In genomic region chr10:67061367-67061801, GRCm38 (mm10) we compare ENCODE assay signal across 9 mouse cellular contexts. TPM values are rescaled to one million over a fixed set of nuclear protein-coding genes. Genes with fewer than 3 reads are reported as not detected.
DNase-seq lines count a peak whose midpoint lies in the region; ATAC-seq and TF ChIP-seq lines count a peak whose summit lies in the region.
"Had no signal": no experiment of that assay in that cellular context is flagged by ENCODE, and none has a peak within 500 bp of the region (broad histone marks: within the 10 kb centered on the region; RNA-seq: fewer than 3 reads in every experiment).

No protein-coding gene starts in this region.

- no peak for TF ChIP-seq EP300 in stomach, postnatal 0 days (optimal IDR thresholded peaks at IDR 0.05)

- peaks cover 49% of the 10 kb centered on the region for H3K4me1 ChIP-seq in heart, embryonic 15.5 days (replicated peaks)
- H3K4me1 ChIP-seq in lung, embryonic 16.5 days (replicated peaks; ENCODE audit: control insufficient read depth, insufficient read depth, low read length), result peaks cover 29% of the 10 kb centered on the region
- 0 out of 2 replicates have a peak, but pooled peaks cover 4% of the 10 kb centered on the region for H3K4me1 ChIP-seq in stomach, postnatal 0 days (replicated peaks; ENCODE audit: control insufficient read depth, insufficient read depth)
- no peaks in the 10 kb centered on the region; the same call in 1 of the 2 replicates for H3K4me1 ChIP-seq in thymus, adult 2 months (replicated peaks; ENCODE audit: control insufficient read depth, insufficient read depth, low read length)

- 45% methylated on average over 10 of the region's 10 CpGs for WGBS in heart, embryonic 15.5 days
- WGBS in lung, embryonic 16.5 days, result 40% methylated on average over 10 of the region's 10 CpGs
- WGBS in stomach, postnatal 0 days, result 47% methylated on average over 10 of the region's 10 CpGs
- 94% methylated on average over 10 of the region's 10 CpGs for WGBS in thymus, adult 2 months

- peak overlapping the region; percentile 17; the same call in 1 of the 2 replicates for H3K4me2 ChIP-seq in heart, embryonic 15.5 days
- 0 out of 2 replicates have a peak overlapping the region, but pooled peaks have one; percentile 16 for H3K4me2 ChIP-seq in lung, embryonic 16.5 days (ENCODE audit: low read depth, low read length)
- no peak overlapping the region for H3K4me2 ChIP-seq in stomach, postnatal 0 days (replicated peaks; ENCODE audit: low read depth)

- peak; percentile 93 for DNase-seq in heart, adult 11 months
- DNase-seq in heart, adult 9 months (ENCODE audit: low spot score in 2 of 2), result no peak
- peak; percentile 92 for DNase-seq in brain, adult 2 months (ENCODE audit: low read depth, low spot score)
- DNase-seq in stomach, postnatal 0 days (ENCODE audit: low spot score), result peak; percentile 61
- DNase-seq in kidney, adult 9 months, result no peak
- DNase-seq in thymus, adult 2 months, result no peak

- no peaks in the 10 kb centered on the region for H3K27me3 ChIP-seq in heart, embryonic 15.5 days
- no peaks in the 10 kb centered on the region for H3K27me3 ChIP-seq in lung, embryonic 16.5 days (ENCODE audit: control insufficient read depth, insufficient read depth, low read depth, low read length)
- H3K27me3 ChIP-seq in stomach, postnatal 0 days (ENCODE audit: control insufficient read depth, insufficient read depth, low read length), result no peaks in the 10 kb centered on the region
- no peaks in the 10 kb centered on the region for H3K27me3 ChIP-seq in thymus, adult 2 months (ENCODE audit: control insufficient read depth, insufficient read depth, low read length)
- H3K27me3 ChIP-seq: Patski had no signal

- peak overlapping the region; percentile 29; the same call in 1 of the 2 replicates for H3K27ac ChIP-seq in heart, embryonic 15.5 days
- peak overlapping the region; percentile 67 for H3K27ac ChIP-seq in lung, embryonic 16.5 days (ENCODE audit: low read length)
- peak overlapping the region; percentile 73 for H3K27ac ChIP-seq in stomach, postnatal 0 days (replicated peaks)
- H3K27ac ChIP-seq in thymus, adult 2 months (ENCODE audit: control insufficient read depth, insufficient read depth, low read length), result no peak overlapping the region

- no peak overlapping the region for H3K9ac ChIP-seq in heart, embryonic 15.5 days
- no peak overlapping the region for H3K9ac ChIP-seq in lung, embryonic 16.5 days (ENCODE audit: low read length)
- no peak overlapping the region for H3K9ac ChIP-seq in stomach, postnatal 0 days (ENCODE audit: low read length)

- no peak for TF ChIP-seq CTCF in stomach, postnatal 0 days (IDR thresholded peaks at IDR 0.05; ENCODE audit: low read depth)
- TF ChIP-seq CTCF in thymus, adult 2 months (IDR thresholded peaks at IDR 0.05; ENCODE audit: borderline replicate concordance, control insufficient read depth, extremely low read depth, insufficient read depth, low read length, poor library complexity), result no peak

- H3K4me3 ChIP-seq in heart, embryonic 15.5 days, result no peak overlapping the region
- no peak overlapping the region for H3K4me3 ChIP-seq in lung, embryonic 16.5 days (ENCODE audit: low read length)
- H3K4me3 ChIP-seq in stomach, postnatal 0 days (ENCODE audit: low read depth, low read length), result no peak overlapping the region
- no peak overlapping the region for H3K4me3 ChIP-seq in thymus, adult 2 months (ENCODE audit: control insufficient read depth, insufficient read depth, low read length)

- no peaks in the 10 kb centered on the region for H3K9me3 ChIP-seq in heart, embryonic 15.5 days (replicated peaks)
- no peaks in the 10 kb centered on the region for H3K9me3 ChIP-seq in lung, embryonic 16.5 days (ENCODE audit: control insufficient read depth, low read length)
- no peaks in the 10 kb centered on the region for H3K9me3 ChIP-seq in stomach, postnatal 0 days (ENCODE audit: control insufficient read depth, low read length)

- no peaks in the 10 kb centered on the region for H3K36me3 ChIP-seq in heart, embryonic 15.5 days
- no peaks in the 10 kb centered on the region for H3K36me3 ChIP-seq in lung, embryonic 16.5 days (ENCODE audit: control insufficient read depth, insufficient read depth, low read length)
- H3K36me3 ChIP-seq in stomach, postnatal 0 days (ENCODE audit: control insufficient read depth, insufficient read depth, low read length), result no peaks in the 10 kb centered on the region
- H3K36me3 ChIP-seq in thymus, adult 2 months (ENCODE audit: control insufficient read depth, insufficient read depth, low read length), result no peaks in the 10 kb centered on the region

- TF ChIP-seq POLR2A in thymus, adult 2 months (IDR thresholded peaks at IDR 0.05; ENCODE audit: control insufficient read depth, extremely low read depth, insufficient read depth, low read length, poor library complexity), result no peak

- ATAC-seq in heart, embryonic 15.5 days (replicated peaks; ENCODE audit: insufficient number of reproducible peaks, insufficient read depth, low FRiP score, low read depth), result no peak
- no peak for ATAC-seq in lung, embryonic 16.5 days (ENCODE audit: low read depth)
- peak; percentile 50; the same call in 1 of the 2 replicates for ATAC-seq in stomach, postnatal 0 days (ENCODE audit: low FRiP score, low TSS enrichment)
- ATAC-seq: Patski had no signal

RNA-seq across cellular contexts. Expression of gene Jmjd1c, which starts 34.5 kb away (rescaled TPM):
- polyA plus RNA-seq in heart, embryonic 15.5 days (2015; fragmentation: Nextera tagmentation; extraction: Ambion mirVana), result 33.3 and 33.5 TPM in 2 replicates
- polyA plus RNA-seq in lung, embryonic 16.5 days (2015; fragmentation: Nextera tagmentation; extraction: Ambion mirVana), result 28.4 and 29.0 TPM in 2 replicates
- 28.8 and 30.7 TPM in 2 replicates for polyA plus RNA-seq in stomach, postnatal 0 days (2015; fragmentation: Nextera tagmentation; extraction: Ambion mirVana)
- polyA plus RNA-seq in thymus, adult 2 months (2012; rRNA removed), result 31.5 and 38.4 TPM in 2 replicates

RNA-seq across cellular contexts. Expression of gene Reep3, which starts 35.4 kb away (rescaled TPM):
- polyA plus RNA-seq in heart, embryonic 15.5 days (2015; fragmentation: Nextera tagmentation; extraction: Ambion mirVana), result 30.6 and 31.5 TPM in 2 replicates
- 37.9 and 38.6 TPM in 2 replicates for polyA plus RNA-seq in lung, embryonic 16.5 days (2015; fragmentation: Nextera tagmentation; extraction: Ambion mirVana)
- polyA plus RNA-seq in stomach, postnatal 0 days (2015; fragmentation: Nextera tagmentation; extraction: Ambion mirVana), result 38.2 and 38.6 TPM in 2 replicates
- polyA plus RNA-seq in thymus, adult 2 months (2012; rRNA removed), result 12.9 and 13.2 TPM in 2 replicates

Comparison
In these comparisons a context has a peak if more than half of its experiments do, and no peak if none do; other contexts are left out.
1. DNase-seq: peak in heart, adult 11 months (single experiment), brain, adult 2 months (single experiment) and stomach, postnatal 0 days (single experiment); none in heart, adult 9 months (0 of 2), kidney, adult 9 months (single experiment) and thymus, adult 2 months (single experiment).